Mouse (Mus musculus): ENCODE data around the gene Sec62. TPM values are rescaled to one million over a fixed set of nuclear protein-coding genes. Genes with fewer than 3 reads are reported as not detected.

Sec62 gene
- 56.5 and 68.1 TPM in 2 replicates for polyA plus RNA-seq (2015; fragmentation: Nextera tagmentation; extraction: Ambion mirVana)

DNA sequence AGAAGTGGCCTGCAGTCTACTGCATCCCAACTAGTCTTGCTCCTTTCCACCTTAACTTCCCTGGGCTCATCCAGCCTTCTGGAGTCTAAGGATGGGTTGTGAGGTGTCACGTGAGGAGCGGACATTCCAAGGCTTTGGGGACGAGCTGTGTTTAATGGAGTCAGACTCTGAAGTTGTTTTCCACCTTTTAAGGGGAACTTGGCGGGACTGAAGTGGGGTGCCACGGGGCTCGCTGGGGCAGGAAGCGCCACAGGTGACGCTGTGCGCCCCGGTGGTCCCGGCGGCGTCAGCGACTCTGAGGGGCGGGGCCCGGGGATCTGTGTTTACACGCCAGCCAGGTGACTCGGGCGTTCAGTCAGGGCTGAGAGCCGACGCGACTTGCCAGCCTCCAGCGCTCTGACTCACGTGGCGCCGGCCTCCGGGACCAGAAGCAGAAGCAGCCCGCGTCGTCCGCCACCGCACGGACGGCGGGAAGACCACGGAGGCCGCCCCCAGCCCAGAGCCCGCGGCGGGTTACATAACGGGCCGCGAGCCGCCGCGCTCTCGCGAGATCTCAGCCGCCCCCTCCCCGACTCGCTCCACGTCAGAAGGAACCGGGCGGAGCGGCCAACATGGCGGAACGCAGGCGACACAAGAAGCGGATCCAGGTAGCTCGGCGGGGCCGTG, at the start of gene Sec62:
Gene Sec62 (plus strand): TSS at position 139 of the 666 bp plus-strand sequence.
- under 1% methylated on average over 62 of the region's 62 CpGs for WGBS (ENCODE audit: insufficient replicate concordance)
- peak within 1 kb of the TSS; percentile 91 for H3K27ac ChIP-seq

DNA sequence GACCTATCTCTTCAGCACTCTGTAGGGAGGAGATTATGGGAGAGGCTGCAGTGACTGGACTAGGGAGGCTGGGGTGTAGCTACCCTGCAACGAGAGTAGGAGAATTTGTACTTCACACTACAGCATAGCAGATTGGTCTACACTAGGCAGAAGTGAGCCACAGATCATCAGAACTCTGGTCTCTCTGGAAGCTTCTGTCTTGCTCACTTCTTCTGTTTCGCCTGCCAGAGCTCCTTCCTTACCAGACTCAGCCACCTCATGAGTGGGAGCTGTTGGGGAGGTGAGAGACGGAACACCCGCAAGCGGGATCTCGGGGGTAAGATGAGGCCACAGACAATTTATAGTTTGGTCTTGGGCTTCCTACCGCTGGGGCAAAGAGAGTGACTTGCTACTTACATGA, 49.8 kb upstream of the Sec62 start:
- H3K27ac ChIP-seq = no peak overlapping the region
- 79% methylated on average over 7 of the region's 7 CpGs for WGBS (ENCODE audit: insufficient replicate concordance)
- H3K27me3 ChIP-seq = no peaks in the 10 kb centered on the region; the same call in 1 of the 2 replicates
- H3K9ac ChIP-seq = no peak overlapping the region
- no peaks in the 10 kb centered on the region for H3K9me3 ChIP-seq (replicated peaks)
- no peak overlapping the region for H3K4me2 ChIP-seq
- DNase-seq (no peak), ATAC-seq (ENCODE audit: low read depth) (no peak)
- H3K36me3 ChIP-seq = no peaks in the 10 kb centered on the region
- H3K4me1 ChIP-seq (replicated peaks) = no peaks in the 10 kb centered on the region
- no peak overlapping the region for H3K4me3 ChIP-seq (replicated peaks)

More for the DNA sequence above, at the start of gene Sec62:
- H3K4me2 ChIP-seq = peak within 1 kb of the TSS; percentile 77
- DNase-seq (peak; percentile 87), ATAC-seq (ENCODE audit: low read depth) (peak; percentile 89)
- peak within 1 kb of the TSS; percentile 97 for H3K9ac ChIP-seq
- peak within 1 kb of the TSS; percentile 85 for H3K4me3 ChIP-seq (replicated peaks)
- 0 out of 2 replicates have a peak, but pooled peaks cover 5% of the 10 kb centered on the region for H3K27me3 ChIP-seq
- peaks cover 18% of the 10 kb centered on the region for H3K4me1 ChIP-seq (replicated peaks)
- peaks cover 5% of the 10 kb centered on the region for H3K36me3 ChIP-seq
- H3K9me3 ChIP-seq (replicated peaks) = no peaks in the 10 kb centered on the region

DNA sequence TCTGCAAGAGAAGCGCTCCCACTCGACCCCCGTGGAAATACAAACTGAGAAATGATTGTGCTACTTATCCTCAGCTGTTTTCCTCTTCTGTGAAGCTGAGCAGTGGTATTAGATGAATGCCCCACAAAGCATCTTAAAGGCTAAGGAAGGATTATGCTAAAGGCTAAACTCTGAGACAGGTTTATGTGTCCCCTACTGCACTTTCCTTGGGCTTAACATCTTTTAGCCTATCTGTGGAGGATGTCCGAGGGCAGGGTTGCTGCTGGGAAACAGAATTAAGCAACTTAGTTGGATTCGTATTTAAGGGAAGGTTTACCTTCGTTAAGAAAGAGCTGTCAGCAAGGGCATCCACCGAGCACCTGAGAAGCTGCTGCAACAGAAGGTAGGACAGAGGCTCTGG, 46.7 kb upstream of the Sec62 start, which contains the start of gene Samd7:
Gene Samd7 (plus strand): TSS at position 288 of the 400 bp plus-strand sequence.
- Histone ChIP-seq H3K4me2 (no peak within 1 kb of the TSS), H3K9ac (no peak within 1 kb of the TSS), H3K4me1 (replicated peaks) (no peaks in the 10 kb centered on the region), H3K9me3 (replicated peaks) (no peaks in the 10 kb centered on the region), H3K27me3 (no peaks in the 10 kb centered on the region; the same call in 1 of the 2 replicates), H3K27ac (no peak within 1 kb of the TSS), H3K36me3 (no peaks in the 10 kb centered on the region), H3K4me3 (replicated peaks) (no peak within 1 kb of the TSS)
- DNase-seq = no peak
- no peak for ATAC-seq (ENCODE audit: low read depth)
- 61% methylated on average over 7 of the region's 7 CpGs for WGBS (ENCODE audit: insufficient replicate concordance)

DNA sequence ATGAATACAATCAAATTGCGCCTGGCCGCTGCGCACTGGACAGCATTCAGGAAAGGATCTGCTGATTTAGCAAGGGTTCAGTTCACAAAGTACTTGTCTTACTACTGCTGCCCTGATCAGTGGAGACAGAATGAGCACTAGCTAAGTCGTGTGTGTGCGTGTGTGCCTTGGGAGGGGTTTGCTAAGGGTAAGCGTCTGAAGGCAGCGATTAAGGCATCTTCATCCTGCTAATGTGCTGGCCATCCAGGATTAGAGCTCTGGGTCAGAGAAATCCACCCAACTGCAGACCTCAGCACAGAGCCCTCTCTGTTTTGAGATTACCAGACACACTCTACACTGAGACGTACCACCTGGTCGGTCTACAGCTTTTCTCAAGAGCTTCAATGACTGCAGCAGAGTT, 44.4 kb upstream of the Sec62 start:
- H3K9me3 ChIP-seq (replicated peaks) = no peaks in the 10 kb centered on the region
- H3K4me2 ChIP-seq = no peak overlapping the region
- no peak overlapping the region for H3K9ac ChIP-seq
- DNase-seq (no peak), ATAC-seq (ENCODE audit: low read depth) (no peak)
- 84% methylated on average over 9 of the region's 9 CpGs for WGBS (ENCODE audit: insufficient replicate concordance)
- no peaks in the 10 kb centered on the region for H3K36me3 ChIP-seq
- H3K27me3 ChIP-seq = no peaks in the 10 kb centered on the region
- no peak overlapping the region for H3K4me3 ChIP-seq (replicated peaks)
- H3K27ac ChIP-seq = no peak overlapping the region
- H3K4me1 ChIP-seq (replicated peaks) = no peaks in the 10 kb centered on the region

DNA sequence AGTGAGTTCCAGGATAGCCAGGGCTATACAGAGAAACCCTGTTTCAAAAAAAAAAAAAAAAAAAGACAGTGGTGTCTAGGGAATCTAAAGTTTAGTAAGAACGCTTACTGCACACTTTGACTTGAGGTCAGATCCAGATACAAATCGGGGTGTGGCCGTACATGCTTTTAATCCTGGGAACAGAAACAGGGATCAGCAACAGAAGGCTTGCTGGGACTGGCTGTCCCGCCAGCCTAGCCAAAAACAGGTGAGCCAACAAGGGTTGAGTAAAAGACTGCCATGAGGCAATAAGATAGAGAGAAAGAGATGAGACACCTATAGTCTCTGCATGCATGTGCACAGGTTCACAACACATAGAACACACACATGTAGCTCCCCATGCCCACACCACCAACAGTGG, 38.0 kb upstream of the Sec62 start:
- no peak overlapping the region for H3K4me3 ChIP-seq (replicated peaks)
- peaks cover 3% of the 10 kb centered on the region; the same call in 1 of the 2 replicates for H3K27me3 ChIP-seq
- no peaks in the 10 kb centered on the region for H3K4me1 ChIP-seq (replicated peaks)
- H3K9ac ChIP-seq = no peak overlapping the region
- no peaks in the 10 kb centered on the region for H3K36me3 ChIP-seq
- no peaks in the 10 kb centered on the region for H3K9me3 ChIP-seq (replicated peaks)
- H3K27ac ChIP-seq = no peak overlapping the region
- no peak for ATAC-seq (ENCODE audit: low read depth)
- DNase-seq = no peak
- WGBS (ENCODE audit: insufficient replicate concordance) = 77% methylated on average over 4 of the region's 4 CpGs
- no peak overlapping the region for H3K4me2 ChIP-seq

DNA sequence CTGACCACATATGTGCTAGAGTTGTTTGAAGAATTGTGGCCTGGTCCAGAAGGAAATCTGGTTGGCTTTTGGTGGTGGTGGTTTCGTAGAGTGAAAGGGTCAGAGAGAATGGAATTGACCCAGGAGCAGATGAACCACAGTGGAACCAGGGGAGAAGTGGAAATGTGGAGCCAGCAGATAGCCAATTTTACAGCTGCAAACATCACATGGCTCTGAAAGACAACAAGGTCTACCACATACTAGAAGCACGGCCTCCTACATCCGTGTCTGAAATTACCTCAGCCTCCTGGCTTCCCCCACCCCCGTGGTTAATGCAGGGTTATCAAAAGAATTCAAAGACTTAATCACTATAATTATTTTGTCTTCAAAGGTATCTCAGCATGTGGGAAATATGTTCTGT, 27.8 kb upstream of the Sec62 start:
- H3K4me3 ChIP-seq (replicated peaks) = peak overlapping the region; percentile 53
- 38% methylated on average over 4 of the region's 4 CpGs for whole genome bisulfite sequencing (ENCODE audit: insufficient replicate concordance)
- H3K36me3 ChIP-seq = no peaks in the 10 kb centered on the region
- ATAC-seq (ENCODE audit: low read depth) = no peak
- peak; percentile 26 for DNase-seq
- H3K9ac ChIP-seq = peak overlapping the region; percentile 67
- H3K4me1 ChIP-seq (replicated peaks) = peaks cover 44% of the 10 kb centered on the region
- H3K9me3 ChIP-seq (replicated peaks) = no peaks in the 10 kb centered on the region
- H3K27ac ChIP-seq = peak overlapping the region; percentile 96
- H3K27me3 ChIP-seq = no peaks in the 10 kb centered on the region
- peak overlapping the region; percentile 68 for H3K4me2 ChIP-seq

DNA sequence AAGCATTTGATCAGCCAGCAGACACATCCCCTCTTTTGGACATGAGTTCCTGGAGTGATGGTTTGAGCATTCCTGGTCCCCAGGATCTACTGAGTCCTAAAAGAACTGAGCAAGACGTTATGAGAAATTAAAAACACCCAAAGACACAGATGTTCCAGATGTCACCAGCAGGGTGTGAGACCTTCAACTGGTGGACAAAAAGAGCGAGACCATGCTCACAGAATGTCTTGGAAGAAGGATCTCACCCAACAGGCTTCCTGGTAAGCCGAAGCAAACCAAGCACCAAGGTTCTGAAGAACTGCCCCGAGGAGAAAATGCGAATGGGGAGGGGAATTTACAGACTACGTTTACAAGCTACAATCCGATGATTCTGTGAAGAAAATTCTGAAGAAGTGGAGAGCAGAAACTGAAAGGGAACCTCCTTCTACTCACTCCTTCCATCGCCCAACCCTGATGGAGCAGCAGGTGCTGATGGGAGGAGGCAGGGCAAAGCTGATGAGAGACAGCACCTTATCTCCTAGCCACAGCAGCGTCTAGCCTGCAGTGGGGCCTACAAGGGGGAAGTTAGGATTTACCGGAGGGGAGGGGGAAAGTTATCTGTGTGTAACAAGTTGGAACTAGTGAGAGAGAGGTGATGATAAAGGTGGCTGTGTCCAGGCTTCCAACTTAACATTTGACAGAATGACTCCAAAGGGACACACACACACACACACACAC, 27.2 kb upstream of the Sec62 start:
- H3K27me3 ChIP-seq = no peaks in the 10 kb centered on the region
- peak; percentile 97 for ATAC-seq (ENCODE audit: low read depth)
- H3K4me3 ChIP-seq (replicated peaks) = peak overlapping the region; percentile 53
- H3K4me1 ChIP-seq (replicated peaks) = peaks cover 44% of the 10 kb centered on the region
- DNase-seq = peak; percentile 92
- peak overlapping the region; percentile 67 for H3K9ac ChIP-seq
- 8% methylated on average over 10 of the region's 10 CpGs for WGBS (ENCODE audit: insufficient replicate concordance)
- H3K9me3 ChIP-seq (replicated peaks) = no peaks in the 10 kb centered on the region
- H3K4me2 ChIP-seq = peak overlapping the region; percentile 68
- peak overlapping the region; percentile 96 for H3K27ac ChIP-seq
- no peaks in the 10 kb centered on the region for H3K36me3 ChIP-seq

DNA sequence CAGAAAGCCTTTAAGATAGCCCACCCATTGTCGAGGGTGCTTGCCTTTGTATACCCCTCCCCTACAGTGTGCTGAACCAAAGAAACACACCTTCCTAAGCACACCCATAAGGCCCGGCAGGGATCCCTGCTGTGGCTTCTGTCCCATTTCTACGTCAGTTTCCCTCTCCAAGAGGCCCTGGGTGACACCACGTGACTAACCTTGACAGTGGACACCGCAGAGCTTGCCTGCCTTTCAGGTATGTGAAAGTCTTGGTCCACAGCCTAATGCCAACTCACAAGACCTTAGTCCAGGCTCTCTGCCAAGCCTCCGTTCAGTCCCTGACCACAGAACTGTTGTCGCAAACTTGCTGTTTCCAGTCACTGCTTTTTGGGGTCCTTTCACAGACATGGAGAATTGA, 26.5 kb upstream of the Sec62 start:
- peaks cover 44% of the 10 kb centered on the region for H3K4me1 ChIP-seq (replicated peaks)
- peak; percentile 63 for DNase-seq
- peak overlapping the region; percentile 96 for H3K27ac ChIP-seq
- H3K9me3 ChIP-seq (replicated peaks) = no peaks in the 10 kb centered on the region
- H3K36me3 ChIP-seq = no peaks in the 10 kb centered on the region
- peak overlapping the region; percentile 67 for H3K9ac ChIP-seq
- H3K4me3 ChIP-seq (replicated peaks) = peak overlapping the region; percentile 26
- peak overlapping the region; percentile 68 for H3K4me2 ChIP-seq
- WGBS (ENCODE audit: insufficient replicate concordance) = 24% methylated on average over 7 of the region's 7 CpGs
- H3K27me3 ChIP-seq = no peaks in the 10 kb centered on the region
- peak; percentile 76 for ATAC-seq (ENCODE audit: low read depth)

DNA sequence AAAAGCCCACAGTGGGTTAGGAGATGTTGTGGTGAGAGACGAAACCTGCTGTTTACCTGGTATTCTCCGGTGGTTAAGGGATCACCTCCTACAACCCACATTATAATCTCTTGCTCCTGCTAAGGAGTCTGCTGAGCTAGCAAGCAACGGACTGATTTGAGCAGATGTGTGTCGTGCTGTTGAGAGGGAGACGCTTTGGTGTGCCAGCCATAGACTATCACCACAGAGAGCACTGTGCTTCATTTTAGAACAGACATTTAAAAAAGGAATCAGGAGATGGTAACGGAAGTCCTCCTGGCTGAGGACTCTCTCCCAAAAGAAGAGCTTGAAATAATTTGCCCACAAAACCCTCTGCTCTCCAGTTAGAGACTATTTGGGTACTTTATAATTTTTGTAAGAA, 25.4 kb upstream of the Sec62 start:
- DNase-seq (no peak), ATAC-seq (ENCODE audit: low read depth) (no peak)
- WGBS (ENCODE audit: insufficient replicate concordance) = 65% methylated on average over 6 of the region's 6 CpGs
- no peaks in the 10 kb centered on the region for H3K9me3 ChIP-seq (replicated peaks)
- no peak overlapping the region for H3K4me3 ChIP-seq (replicated peaks)
- peak overlapping the region; percentile 65 for H3K27ac ChIP-seq
- no peaks in the 10 kb centered on the region for H3K36me3 ChIP-seq
- no peaks in the 10 kb centered on the region for H3K27me3 ChIP-seq
- peaks cover 47% of the 10 kb centered on the region for H3K4me1 ChIP-seq (replicated peaks)
- 0 out of 2 replicates have a peak overlapping the region, but pooled peaks have one; percentile 19 for H3K4me2 ChIP-seq
- H3K9ac ChIP-seq = peak overlapping the region; percentile 19; the same call in 1 of the 2 replicates

DNA sequence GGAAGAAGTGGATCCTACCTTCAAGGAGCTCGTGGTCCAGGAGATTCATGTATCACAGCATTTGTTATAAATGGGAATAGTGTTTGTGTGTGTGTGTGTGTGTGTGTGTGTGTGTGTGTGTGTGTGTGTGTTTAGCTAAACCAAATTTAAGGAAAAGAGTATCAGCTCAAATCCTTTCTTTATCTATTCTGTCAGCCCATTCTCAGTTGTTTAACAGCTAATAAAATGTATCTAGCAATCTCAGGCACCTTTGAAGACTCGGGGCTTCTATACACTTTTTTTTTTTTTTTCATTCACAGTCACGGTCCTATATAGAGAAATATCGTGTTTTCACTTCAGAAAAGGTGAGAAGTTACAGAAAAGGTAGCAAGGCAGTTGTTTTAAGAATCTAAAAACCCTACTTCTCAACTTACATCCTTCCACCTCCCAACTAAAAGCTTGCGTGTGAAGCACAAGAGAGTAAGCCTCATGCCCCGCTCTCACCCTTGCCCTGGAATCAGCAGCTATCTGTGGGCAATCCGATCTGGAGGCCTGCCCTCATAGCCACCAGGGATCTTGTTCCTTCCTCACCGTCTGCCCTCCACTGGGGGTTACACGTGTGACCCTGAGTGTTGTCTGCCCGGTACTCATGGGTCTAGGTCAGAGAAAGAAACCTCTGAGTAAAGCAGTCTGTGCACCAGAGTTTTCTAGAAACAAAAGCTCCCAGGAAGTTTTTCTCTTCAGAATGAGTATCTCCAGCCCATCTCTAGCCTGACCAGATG, 22.7 kb upstream of the Sec62 start:
- DNase-seq = no peak
- no peaks in the 10 kb centered on the region for H3K36me3 ChIP-seq
- no peak overlapping the region for H3K4me3 ChIP-seq (replicated peaks)
- H3K4me2 ChIP-seq = no peak overlapping the region
- no peak overlapping the region for H3K9ac ChIP-seq
- no peak overlapping the region for H3K27ac ChIP-seq
- WGBS (ENCODE audit: insufficient replicate concordance) = 61% methylated on average over 10 of the region's 10 CpGs
- ATAC-seq (ENCODE audit: low read depth) = no peak
- H3K9me3 ChIP-seq (replicated peaks) = no peaks in the 10 kb centered on the region
- H3K4me1 ChIP-seq (replicated peaks) = peaks cover 37% of the 10 kb centered on the region
- H3K27me3 ChIP-seq = no peaks in the 10 kb centered on the region

DNA sequence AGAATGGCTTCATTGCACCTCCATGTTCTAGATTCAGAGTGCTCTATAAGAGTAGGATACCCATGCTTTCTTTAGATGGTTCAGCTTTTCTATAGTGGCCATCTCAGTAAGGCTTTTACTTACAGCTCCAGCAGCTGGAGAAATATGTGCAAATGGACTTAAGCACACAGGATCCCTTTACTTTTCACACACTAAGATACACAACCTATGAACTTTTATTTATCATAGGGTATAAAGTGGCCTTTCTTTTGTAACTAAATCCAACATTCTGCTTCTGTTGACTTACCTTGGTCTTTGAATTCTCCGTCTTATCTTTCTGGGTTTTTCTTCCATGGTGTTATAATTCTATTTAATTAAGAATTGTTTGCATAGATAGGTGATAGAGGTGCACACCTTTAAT, 21.1 kb upstream of the Sec62 start:
- no peak overlapping the region for H3K4me2 ChIP-seq
- 79% methylated on average over 1 of the region's 1 CpGs for WGBS (ENCODE audit: insufficient replicate concordance)
- no peak overlapping the region for H3K9ac ChIP-seq
- H3K9me3 ChIP-seq (replicated peaks) = no peaks in the 10 kb centered on the region
- DNase-seq = no peak
- no peaks in the 10 kb centered on the region for H3K36me3 ChIP-seq
- H3K27me3 ChIP-seq = no peaks in the 10 kb centered on the region
- no peak overlapping the region for H3K27ac ChIP-seq
- H3K4me1 ChIP-seq (replicated peaks) = peaks cover 30% of the 10 kb centered on the region
- H3K4me3 ChIP-seq (replicated peaks) = no peak overlapping the region
- no peak for ATAC-seq (ENCODE audit: low read depth)

Measured in liver, embryonic 13.5 days (tissue).